Mouse (Mus musculus): ENCODE results near the gene Hint2. TPM values are rescaled to one million over a fixed set of nuclear protein-coding genes. Genes with fewer than 3 reads are reported as not detected.

Hint2 gene
- polyA plus RNA-seq, 1 experiment from 2014 or later, result 75.3 TPM

DNA sequence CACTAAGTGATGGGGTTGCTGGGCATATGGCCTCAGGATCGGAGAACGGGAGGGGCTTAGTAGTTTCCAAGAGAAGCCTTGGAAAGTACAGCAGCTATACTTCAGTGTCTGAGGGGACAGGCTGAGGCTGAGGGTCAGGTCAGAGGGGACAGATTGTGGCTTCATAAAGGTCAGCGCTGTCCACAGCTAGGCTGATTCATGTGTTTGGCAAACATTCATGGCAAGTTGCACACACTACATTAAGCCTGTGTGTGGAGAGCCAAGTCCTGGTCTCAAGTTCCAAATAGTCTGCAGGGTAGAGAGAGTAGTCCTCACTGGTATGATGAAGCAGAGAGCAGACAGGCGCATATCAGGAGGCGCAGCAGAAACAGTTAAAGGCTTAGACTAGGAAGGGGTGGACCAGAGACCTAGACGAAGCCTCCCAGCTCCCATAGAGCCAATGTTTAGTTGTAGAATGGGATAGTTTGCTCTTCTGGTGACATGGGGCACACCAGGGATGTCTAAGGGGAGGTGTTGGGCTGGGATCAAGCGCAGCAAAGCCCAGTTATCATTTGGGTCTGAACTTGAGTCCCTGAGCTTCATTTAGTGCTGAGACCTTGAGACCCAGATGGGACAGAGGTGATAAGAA lies 23.3 kb upstream of the Hint2 start:
- Histone ChIP-seq H3K4me1 (no peaks in the 10 kb centered on the region), H3K27ac (no peak overlapping the region), H3K36me3 (peaks cover 79% of the 10 kb centered on the region), H3K4me2 (no peak overlapping the region), H3K27me3 (no peaks in the 10 kb centered on the region), H3K9me3 (no peaks in the 10 kb centered on the region), H3K9ac (no peak overlapping the region), H3K4me3 (no peak overlapping the region)
- WGBS, result 85% methylated on average over 7 of the region's 7 CpGs
- no peak for ATAC-seq (ENCODE audit: insufficient number of reproducible peaks, low FRiP score, low TSS enrichment, low read depth)

DNA sequence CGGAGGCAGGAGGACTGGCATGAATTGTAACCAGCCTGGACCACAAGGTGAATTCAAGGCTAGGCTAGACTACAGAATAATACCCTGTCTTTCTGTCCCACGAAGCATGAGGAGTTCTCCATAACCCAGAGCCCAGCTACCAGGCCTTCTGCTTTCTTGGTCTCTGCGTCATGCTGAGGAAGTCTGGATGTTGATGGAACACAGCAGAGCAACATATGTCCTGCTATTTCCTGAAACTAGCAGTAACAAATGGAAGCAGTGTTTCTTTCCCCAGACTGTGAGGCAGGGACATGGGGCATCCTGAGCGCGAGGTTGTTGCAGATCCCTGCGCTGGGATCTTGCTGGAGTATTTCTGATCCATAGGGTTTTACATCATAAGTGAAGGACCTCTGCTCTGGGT lies 22.3 kb upstream of the Hint2 start:
- no peaks in the 10 kb centered on the region for H3K27me3 ChIP-seq
- H3K9ac ChIP-seq, result no peak overlapping the region
- H3K4me2 ChIP-seq, result no peak overlapping the region
- H3K4me3 ChIP-seq, result no peak overlapping the region
- H3K36me3 ChIP-seq, result peaks cover 82% of the 10 kb centered on the region
- ATAC-seq (ENCODE audit: insufficient number of reproducible peaks, low FRiP score, low TSS enrichment, low read depth), result no peak
- H3K4me1 ChIP-seq, result no peaks in the 10 kb centered on the region
- WGBS, result 89% methylated on average over 6 of the region's 6 CpGs
- no peaks in the 10 kb centered on the region for H3K9me3 ChIP-seq
- no peak overlapping the region for H3K27ac ChIP-seq

DNA sequence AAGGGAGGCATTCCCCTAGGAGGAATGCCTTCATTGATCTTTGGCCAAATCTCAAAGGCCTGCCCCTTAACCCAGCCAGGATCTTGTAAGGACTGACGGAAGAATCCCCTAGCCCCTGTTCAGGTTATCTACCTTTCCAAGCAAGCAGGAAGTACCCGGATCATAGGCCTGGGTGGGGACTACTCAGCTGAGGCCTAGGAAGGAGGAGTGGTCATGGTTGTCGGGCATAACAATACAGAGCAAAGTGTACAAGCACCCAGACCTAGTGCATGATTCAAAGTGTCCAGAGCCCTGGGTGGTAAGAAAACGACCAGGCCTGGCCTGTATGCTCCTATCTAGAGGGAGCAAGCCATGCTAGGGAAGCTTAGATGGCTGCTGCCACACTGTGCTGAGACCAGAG lies 19.3 kb upstream of the Hint2 start:
- 76% methylated on average over 4 of the region's 4 CpGs for WGBS
- no peaks in the 10 kb centered on the region for H3K27me3 ChIP-seq
- no peak for ATAC-seq (ENCODE audit: insufficient number of reproducible peaks, low FRiP score, low TSS enrichment, low read depth)
- no peak overlapping the region for H3K4me3 ChIP-seq
- peaks cover 57% of the 10 kb centered on the region for H3K36me3 ChIP-seq
- H3K9ac ChIP-seq, result no peak overlapping the region
- no peak overlapping the region for H3K4me2 ChIP-seq
- no peak overlapping the region for H3K27ac ChIP-seq
- peaks cover 23% of the 10 kb centered on the region for H3K4me1 ChIP-seq
- no peaks in the 10 kb centered on the region for H3K9me3 ChIP-seq

DNA sequence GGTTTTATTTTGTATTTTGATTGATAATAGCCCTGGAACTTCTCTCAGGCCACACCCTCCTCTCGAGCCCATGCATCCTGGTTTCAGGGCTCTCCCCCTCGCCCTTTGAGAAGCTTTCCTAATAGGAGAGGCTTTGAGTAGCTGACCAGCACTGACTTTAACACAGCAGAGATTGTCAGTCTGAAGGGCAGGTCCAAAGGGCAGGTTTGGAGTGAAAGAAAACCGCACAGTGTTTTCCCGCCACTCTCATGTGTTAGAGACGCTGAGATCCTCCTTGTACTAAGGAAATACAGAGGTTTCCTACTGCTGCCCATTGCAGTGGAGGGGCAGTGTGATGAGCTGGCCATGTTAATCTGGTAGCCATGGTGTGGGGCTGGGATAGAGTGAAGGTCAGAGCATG lies 18.7 kb upstream of the Hint2 start:
- no peak overlapping the region; the same call in 1 of the 2 replicates for H3K9ac ChIP-seq
- H3K27ac ChIP-seq, result no peak overlapping the region
- H3K36me3 ChIP-seq, result peaks cover 54% of the 10 kb centered on the region
- H3K9me3 ChIP-seq, result no peaks in the 10 kb centered on the region
- no peaks in the 10 kb centered on the region for H3K27me3 ChIP-seq
- no peak for ATAC-seq (ENCODE audit: insufficient number of reproducible peaks, low FRiP score, low TSS enrichment, low read depth)
- no peak overlapping the region for H3K4me2 ChIP-seq
- H3K4me1 ChIP-seq, result peaks cover 28% of the 10 kb centered on the region
- no peak overlapping the region for H3K4me3 ChIP-seq
- 79% methylated on average over 5 of the region's 5 CpGs for WGBS

DNA sequence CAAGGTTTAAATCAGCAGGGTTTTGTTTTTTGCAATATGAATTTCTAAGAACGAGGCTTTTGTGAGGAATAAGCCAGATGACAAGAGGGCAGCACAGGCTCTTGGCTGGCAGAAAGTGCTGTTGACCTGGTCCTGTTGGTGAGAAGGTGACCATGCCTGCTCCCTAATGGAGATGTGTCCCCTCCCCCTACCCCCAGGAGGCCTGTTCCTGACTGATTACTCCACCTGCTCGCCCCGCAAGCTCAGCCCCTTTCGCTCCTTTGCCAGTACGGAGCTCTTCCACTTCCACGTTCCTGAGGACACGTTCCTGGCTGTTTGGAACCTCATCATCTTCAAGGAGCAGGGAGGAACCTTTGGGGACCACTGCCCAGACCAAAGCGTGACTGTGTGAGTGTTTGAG lies 17.4 kb upstream of the Hint2 start:
- no peaks in the 10 kb centered on the region for H3K27me3 ChIP-seq
- H3K36me3 ChIP-seq, result peaks cover 41% of the 10 kb centered on the region
- no peak for ATAC-seq (ENCODE audit: insufficient number of reproducible peaks, low FRiP score, low TSS enrichment, low read depth)
- H3K4me1 ChIP-seq, result peaks cover 36% of the 10 kb centered on the region
- H3K9ac ChIP-seq, result no peak overlapping the region
- H3K9me3 ChIP-seq, result no peaks in the 10 kb centered on the region
- WGBS, result 61% methylated on average over 8 of the region's 8 CpGs
- no peak overlapping the region for H3K4me2 ChIP-seq
- no peak overlapping the region for H3K4me3 ChIP-seq
- 0 out of 2 replicates have a peak overlapping the region, but pooled peaks have one; percentile 3 for H3K27ac ChIP-seq

DNA sequence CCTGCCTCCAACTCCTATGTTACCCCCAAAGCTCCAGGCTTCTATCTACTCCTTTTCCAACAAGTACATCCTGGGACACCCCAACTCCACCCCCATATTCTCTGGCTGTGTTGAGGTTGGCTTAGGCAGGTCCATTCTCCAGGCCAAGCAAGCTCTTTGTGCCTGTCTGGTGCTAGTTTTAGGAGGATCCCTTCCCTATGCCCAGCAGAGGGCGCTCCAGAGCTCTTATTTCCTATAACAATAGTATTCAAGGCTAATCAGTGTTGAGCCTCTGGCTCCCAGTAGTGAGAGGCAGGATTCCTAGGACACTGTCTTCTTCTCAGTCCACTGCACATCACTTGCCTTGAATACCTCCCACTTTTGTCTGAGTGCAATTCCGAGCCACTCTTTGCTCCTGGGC lies 15.8 kb upstream of the Hint2 start:
- no peak overlapping the region for H3K4me2 ChIP-seq
- WGBS, result 13% methylated on average over 2 of the region's 2 CpGs
- H3K9ac ChIP-seq, result no peak overlapping the region
- peaks cover 41% of the 10 kb centered on the region for H3K4me1 ChIP-seq
- H3K36me3 ChIP-seq, result peaks cover 27% of the 10 kb centered on the region
- H3K27ac ChIP-seq, result no peak overlapping the region
- no peaks in the 10 kb centered on the region for H3K9me3 ChIP-seq
- no peak overlapping the region for H3K4me3 ChIP-seq
- no peak for ATAC-seq (ENCODE audit: insufficient number of reproducible peaks, low FRiP score, low TSS enrichment, low read depth)
- H3K27me3 ChIP-seq, result no peaks in the 10 kb centered on the region

DNA sequence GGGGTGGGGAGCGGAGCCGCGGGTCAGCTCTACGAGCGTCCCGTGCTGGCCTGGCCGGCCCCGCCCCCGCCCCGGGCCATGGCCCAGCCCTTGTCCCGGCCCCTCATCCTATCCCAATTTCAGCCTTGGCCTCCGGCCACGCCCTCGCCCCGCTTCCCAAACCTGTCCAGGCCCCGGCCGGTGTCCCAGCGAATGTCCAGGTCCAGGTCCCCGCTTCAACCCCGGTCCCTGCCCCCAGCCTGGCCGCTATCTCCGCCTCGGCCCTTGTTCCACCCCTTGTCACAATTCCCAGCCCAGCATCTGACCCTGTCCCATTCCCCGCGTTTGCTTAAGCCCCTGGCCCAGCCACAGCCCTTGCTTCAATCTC lies 13.1 kb upstream of the Hint2 start:
- Histone ChIP-seq H3K4me2 (peak overlapping the region; percentile 84), H3K9me3 (no peaks in the 10 kb centered on the region), H3K36me3 (peaks cover 4% of the 10 kb centered on the region), H3K9ac (peak overlapping the region; percentile 74), H3K27ac (peak overlapping the region; percentile 81), H3K4me3 (peak overlapping the region; percentile 83), H3K27me3 (peaks cover 25% of the 10 kb centered on the region), H3K4me1 (peaks cover 41% of the 10 kb centered on the region)
- 2% methylated on average over 25 of the region's 25 CpGs for WGBS
- ATAC-seq (ENCODE audit: insufficient number of reproducible peaks, low FRiP score, low TSS enrichment, low read depth), result peak; percentile 78

DNA sequence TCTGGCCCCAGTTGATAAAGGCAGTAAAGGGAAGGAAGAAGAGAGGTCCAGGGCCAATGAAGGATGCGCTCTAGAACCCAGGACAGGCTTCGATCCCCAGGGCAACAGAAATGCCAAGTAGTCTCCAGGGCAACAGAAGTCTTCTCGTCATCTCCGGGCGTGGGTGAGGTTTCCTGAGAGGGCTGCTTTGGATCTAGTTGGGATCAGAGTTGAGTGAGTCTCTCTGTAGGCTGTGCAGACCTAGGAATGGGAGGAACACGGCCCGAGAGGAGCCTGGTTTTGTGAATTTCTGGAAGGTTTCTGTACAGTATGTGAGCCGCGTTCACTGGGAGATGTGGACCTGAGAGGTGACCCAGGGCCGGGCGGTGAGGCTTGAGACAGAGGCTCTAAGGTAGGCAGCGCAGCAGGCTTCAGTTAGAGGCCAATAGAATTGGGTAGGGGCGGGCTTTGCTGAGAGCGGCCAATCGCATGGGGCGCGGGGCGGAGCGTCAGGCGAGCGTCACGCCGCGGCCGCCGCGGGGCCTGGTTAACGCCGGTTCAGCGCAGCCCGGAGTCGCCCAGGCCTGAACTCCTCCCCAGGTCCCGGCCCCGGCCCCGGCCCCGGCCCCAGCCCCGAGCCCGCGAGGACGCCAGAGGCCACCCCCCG lies 12.6 kb upstream of the Hint2 start, which contains the start of the genes Tmem8b and Fam221b:
Gene Tmem8b (plus strand): TSS at position 190 of the 646 bp plus-strand sequence.
Gene Fam221b (minus strand): TSS at position 364 of the 646 bp plus-strand sequence.
- peak within 1 kb of the TSS; percentile 74 for H3K9ac ChIP-seq
- H3K4me2 ChIP-seq, result peak within 1 kb of the TSS; percentile 84
- WGBS, result 2% methylated on average over 41 of the region's 41 CpGs
- no peaks in the 10 kb centered on the region for H3K9me3 ChIP-seq
- H3K4me3 ChIP-seq, result peak within 1 kb of the TSS; percentile 83
- peaks cover 26% of the 10 kb centered on the region for H3K27me3 ChIP-seq
- H3K27ac ChIP-seq, result peak within 1 kb of the TSS; percentile 81
- H3K36me3 ChIP-seq, result no peaks in the 10 kb centered on the region
- peak; percentile 88 for ATAC-seq (ENCODE audit: insufficient number of reproducible peaks, low FRiP score, low TSS enrichment, low read depth)
- H3K4me1 ChIP-seq, result peaks cover 41% of the 10 kb centered on the region

DNA sequence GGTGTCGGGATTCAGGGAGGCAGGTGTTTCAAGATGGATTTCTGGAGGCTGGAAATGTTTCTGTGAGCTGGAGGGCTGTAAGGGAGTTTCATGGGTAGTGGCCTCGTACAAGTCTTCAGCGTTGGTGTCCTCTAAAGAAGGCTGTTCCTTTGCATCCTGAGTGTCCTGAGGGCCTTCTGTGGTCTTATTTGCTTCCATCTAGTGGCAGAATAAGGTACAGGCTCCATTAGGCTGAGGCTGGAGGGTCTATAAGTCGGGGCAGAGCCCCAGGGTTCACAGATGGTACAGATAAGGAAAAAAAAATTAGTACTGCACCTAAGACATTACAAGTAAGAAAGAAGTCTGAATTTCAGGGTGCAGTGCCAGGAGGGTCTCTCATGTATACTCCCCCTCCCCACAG lies 10.1 kb upstream of the Hint2 start:
- 26% methylated on average over 4 of the region's 4 CpGs for WGBS

DNA sequence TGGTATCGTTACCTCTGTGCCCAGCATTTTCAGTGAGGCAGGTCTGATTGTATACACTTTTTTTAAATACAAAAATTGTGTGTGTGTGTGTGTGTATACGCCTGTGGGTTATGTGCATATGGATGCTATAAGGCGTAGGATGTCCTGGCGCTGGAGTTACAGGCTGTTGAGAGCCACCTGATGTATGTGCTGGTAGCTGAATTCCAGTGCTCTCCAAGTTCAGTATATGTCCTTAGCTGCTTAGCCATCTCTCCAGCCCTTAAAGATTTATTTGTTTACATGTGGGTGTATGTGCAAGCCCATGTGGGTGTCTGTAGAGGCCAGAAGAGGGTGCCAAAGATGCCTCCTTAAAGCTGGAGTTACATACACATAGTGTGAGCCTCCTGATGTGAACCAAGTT lies 880 bp upstream of the Hint2 start:
- WGBS, result 59% methylated on average over 4 of the region's 4 CpGs
- peak overlapping the region; percentile 8; the same call in 1 of the 2 replicates for H3K4me2 ChIP-seq
- no peak overlapping the region for H3K27ac ChIP-seq
- H3K4me3 ChIP-seq, result peak overlapping the region; percentile 85
- no peak overlapping the region for H3K9ac ChIP-seq
- H3K4me1 ChIP-seq, result peaks cover 9% of the 10 kb centered on the region
- peaks cover 20% of the 10 kb centered on the region for H3K27me3 ChIP-seq
- no peaks in the 10 kb centered on the region for H3K9me3 ChIP-seq
- ATAC-seq (ENCODE audit: insufficient number of reproducible peaks, low FRiP score, low TSS enrichment, low read depth), result no peak
- H3K36me3 ChIP-seq, result no peaks in the 10 kb centered on the region

More for the DNA sequence above, 10.1 kb upstream of the Hint2 start:
- H3K9me3 ChIP-seq, result no peaks in the 10 kb centered on the region
- peaks cover 46% of the 10 kb centered on the region for H3K27me3 ChIP-seq
- H3K4me2 ChIP-seq, result no peak overlapping the region
- peaks cover 26% of the 10 kb centered on the region for H3K4me1 ChIP-seq
- no peak overlapping the region for H3K27ac ChIP-seq
- H3K9ac ChIP-seq, result no peak overlapping the region
- no peak for ATAC-seq (ENCODE audit: insufficient number of reproducible peaks, low FRiP score, low TSS enrichment, low read depth)
- no peak overlapping the region for H3K4me3 ChIP-seq
- H3K36me3 ChIP-seq, result no peaks in the 10 kb centered on the region

DNA sequence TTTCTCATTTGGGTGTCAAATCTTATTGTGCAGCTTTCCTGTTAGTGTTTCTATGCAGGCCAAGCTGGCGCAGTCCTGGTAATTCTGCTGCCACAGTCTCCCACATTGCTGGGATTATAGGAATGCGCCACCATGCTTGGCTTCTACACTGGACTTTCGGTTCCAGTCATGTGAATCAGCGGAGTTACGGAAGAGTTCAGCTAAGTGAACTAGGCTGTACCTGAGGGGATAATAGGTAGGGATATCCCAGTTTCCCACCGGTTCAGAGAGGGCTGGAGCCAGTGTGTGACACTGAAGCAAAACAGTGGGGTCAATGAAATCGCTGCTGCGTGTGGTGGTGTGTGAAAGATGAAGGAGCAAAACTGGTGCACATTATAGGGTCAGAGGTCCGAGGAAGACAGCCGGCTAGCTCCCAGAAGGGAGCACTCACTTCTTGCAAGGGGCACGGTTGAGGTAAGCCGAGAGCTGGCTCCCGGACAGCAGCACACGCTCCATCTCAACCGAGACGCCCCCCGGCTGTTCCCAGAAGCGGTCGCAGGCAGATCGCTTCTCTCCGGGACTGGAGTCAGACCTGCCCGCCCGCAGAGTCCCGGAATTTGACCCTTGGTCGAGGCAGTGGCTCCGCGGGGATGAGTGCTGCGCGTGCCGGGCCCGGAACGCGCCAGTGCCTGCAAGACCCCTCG lies 469 bp downstream of the Hint2 start:
- Histone ChIP-seq H3K36me3 (peaks cover 3% of the 10 kb centered on the region), H3K27ac (peak overlapping the region; percentile 88), H3K4me1 (peaks cover 9% of the 10 kb centered on the region), H3K4me3 (peak overlapping the region; percentile 85), H3K9me3 (no peaks in the 10 kb centered on the region), H3K4me2 (peak overlapping the region; percentile 76), H3K9ac (peak overlapping the region; percentile 82), H3K27me3 (peaks cover 7% of the 10 kb centered on the region; the same call in 1 of the 2 replicates)
- 5% methylated on average over 34 of the region's 34 CpGs for WGBS
- 0 out of 2 replicates have a peak, but pooled peaks have one; percentile 5 for ATAC-seq (ENCODE audit: insufficient number of reproducible peaks, low FRiP score, low TSS enrichment, low read depth)

All from limb, embryonic 15.5 days (tissue).